Mouse (Mus musculus): ENCODE results near the gene Rab19. TPM values are rescaled to one million over a fixed set of nuclear protein-coding genes. Genes with fewer than 3 reads are reported as not detected.

Rab19 gene
- polyA plus RNA-seq, 1 experiment from 2014 or later: 4.0 TPM

DNA sequence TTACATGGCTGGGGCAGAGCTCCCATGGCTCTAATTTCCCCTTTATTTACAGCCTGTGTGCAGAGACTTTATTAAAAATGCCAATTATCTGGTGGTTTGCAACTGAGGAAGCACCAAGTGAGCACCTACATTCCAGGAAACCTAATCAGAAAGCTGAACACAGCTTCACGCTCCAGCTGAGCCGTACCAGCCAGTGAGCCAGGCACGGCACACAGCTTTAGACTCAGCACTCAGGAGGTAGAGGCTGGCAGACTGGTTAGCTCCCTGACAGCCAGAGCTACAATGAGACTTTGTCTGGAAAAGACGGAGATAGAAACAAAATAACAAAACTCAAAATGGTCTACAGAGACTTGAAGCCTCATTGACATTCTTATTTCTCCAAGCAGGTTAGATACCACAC lies 14.5 kb downstream of the Rab19 start:
- no peak overlapping the region for H3K4me3 ChIP-seq (ENCODE audit: low read depth, low read length)
- no peak overlapping the region for H3K27ac ChIP-seq (ENCODE audit: low read depth)
- no peaks in the 10 kb centered on the region for H3K27me3 ChIP-seq (replicated peaks; ENCODE audit: control insufficient read depth, insufficient read depth, low read length)
- no peaks in the 10 kb centered on the region for H3K9me3 ChIP-seq (ENCODE audit: control insufficient read depth, low read length)
- no peak overlapping the region for H3K4me2 ChIP-seq (ENCODE audit: low read length)
- no peak for DNase-seq (ENCODE audit: low spot score)
- peaks cover 11% of the 10 kb centered on the region for H3K36me3 ChIP-seq (ENCODE audit: control insufficient read depth, insufficient read depth, low read length)
- H3K4me1 ChIP-seq (replicated peaks; ENCODE audit: control insufficient read depth, insufficient read depth, low read length): no peaks in the 10 kb centered on the region
- H3K9ac ChIP-seq (ENCODE audit: low read length): no peak overlapping the region
- WGBS: 90% methylated on average over 4 of the region's 4 CpGs
- ATAC-seq (replicated peaks; ENCODE audit: low FRiP score, low TSS enrichment, low read depth): no peak

GRCm38 (mm10) chr6:39395916-39396315 lies 14.9 kb downstream of the Rab19 start:
- DNase-seq (ENCODE audit: low spot score) (no peak), ATAC-seq (replicated peaks; ENCODE audit: low FRiP score, low TSS enrichment, low read depth) (no peak)
- no peak overlapping the region for H3K4me3 ChIP-seq (ENCODE audit: low read depth, low read length)
- H3K4me2 ChIP-seq (ENCODE audit: low read length): no peak overlapping the region
- WGBS: 62% methylated on average over 4 of the region's 4 CpGs
- no peaks in the 10 kb centered on the region for H3K9me3 ChIP-seq (ENCODE audit: control insufficient read depth, low read length)
- no peak overlapping the region for H3K9ac ChIP-seq (ENCODE audit: low read length)
- peaks cover 14% of the 10 kb centered on the region for H3K36me3 ChIP-seq (ENCODE audit: control insufficient read depth, insufficient read depth, low read length)
- no peak overlapping the region for H3K27ac ChIP-seq (ENCODE audit: low read depth)
- H3K27me3 ChIP-seq (replicated peaks; ENCODE audit: control insufficient read depth, insufficient read depth, low read length): no peaks in the 10 kb centered on the region
- H3K4me1 ChIP-seq (replicated peaks; ENCODE audit: control insufficient read depth, insufficient read depth, low read length): no peaks in the 10 kb centered on the region

- Histone ChIP-seq H3K36me3 (ENCODE audit: control insufficient read depth, insufficient read depth, low read length) (peaks cover 17% of the 10 kb centered on the region), H3K27me3 (replicated peaks; ENCODE audit: control insufficient read depth, insufficient read depth, low read length) (no peaks in the 10 kb centered on the region), H3K27ac (ENCODE audit: low read depth) (no peak overlapping the region), H3K9ac (ENCODE audit: low read length) (no peak overlapping the region), H3K4me3 (ENCODE audit: low read depth, low read length) (no peak overlapping the region), H3K4me2 (ENCODE audit: low read length) (no peak overlapping the region), H3K4me1 (replicated peaks; ENCODE audit: control insufficient read depth, insufficient read depth, low read length) (no peaks in the 10 kb centered on the region), H3K9me3 (ENCODE audit: control insufficient read depth, low read length) (no peaks in the 10 kb centered on the region)
- ATAC-seq (replicated peaks; ENCODE audit: low FRiP score, low TSS enrichment, low read depth) (no peak), DNase-seq (ENCODE audit: low spot score) (no peak)
- WGBS: 94% methylated on average over 6 of the region's 6 CpGs
Observed at GRCm38 (mm10) chr6:39397046-39397445, 16.1 kb downstream of the Rab19 start.

DNA sequence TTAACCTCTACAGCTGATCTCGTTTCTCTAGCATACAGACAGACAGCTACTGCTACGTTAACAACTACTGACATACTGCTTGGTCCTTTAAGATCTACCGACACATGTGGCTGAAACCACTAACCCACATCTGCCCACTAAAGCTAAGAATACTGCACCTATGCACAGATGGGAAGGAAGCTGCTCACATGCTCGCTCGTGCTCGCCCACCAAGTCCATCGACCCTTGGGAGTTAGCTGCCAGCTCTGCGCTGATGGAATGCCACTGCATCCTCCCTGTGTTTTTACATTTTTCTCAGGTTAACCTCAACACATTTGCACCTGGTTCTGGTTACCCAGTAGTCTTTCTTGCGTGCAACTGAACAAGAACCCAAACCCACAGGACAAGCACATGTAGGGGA lies 17.4 kb downstream of the Rab19 start:
- no peak overlapping the region for H3K27ac ChIP-seq (ENCODE audit: low read depth)
- ATAC-seq (replicated peaks; ENCODE audit: low FRiP score, low TSS enrichment, low read depth) (no peak), DNase-seq (ENCODE audit: low spot score) (no peak)
- H3K27me3 ChIP-seq (replicated peaks; ENCODE audit: control insufficient read depth, insufficient read depth, low read length): no peaks in the 10 kb centered on the region
- no peaks in the 10 kb centered on the region for H3K4me1 ChIP-seq (replicated peaks; ENCODE audit: control insufficient read depth, insufficient read depth, low read length)
- no peak overlapping the region for H3K4me2 ChIP-seq (ENCODE audit: low read length)
- H3K4me3 ChIP-seq (ENCODE audit: low read depth, low read length): no peak overlapping the region
- 87% methylated on average over 9 of the region's 9 CpGs for WGBS
- peaks cover 17% of the 10 kb centered on the region for H3K36me3 ChIP-seq (ENCODE audit: control insufficient read depth, insufficient read depth, low read length)
- H3K9me3 ChIP-seq (ENCODE audit: control insufficient read depth, low read length): no peaks in the 10 kb centered on the region
- no peak overlapping the region for H3K9ac ChIP-seq (ENCODE audit: low read length)

- H3K27ac ChIP-seq (ENCODE audit: low read depth): no peak overlapping the region
- no peaks in the 10 kb centered on the region for H3K4me1 ChIP-seq (replicated peaks; ENCODE audit: control insufficient read depth, insufficient read depth, low read length)
- no peaks in the 10 kb centered on the region for H3K27me3 ChIP-seq (replicated peaks; ENCODE audit: control insufficient read depth, insufficient read depth, low read length)
- H3K36me3 ChIP-seq (ENCODE audit: control insufficient read depth, insufficient read depth, low read length): peaks cover 34% of the 10 kb centered on the region
- WGBS: 70% methylated on average over 7 of the region's 7 CpGs
- H3K4me2 ChIP-seq (ENCODE audit: low read length): no peak overlapping the region
- H3K9ac ChIP-seq (ENCODE audit: low read length): no peak overlapping the region
- no peaks in the 10 kb centered on the region for H3K9me3 ChIP-seq (ENCODE audit: control insufficient read depth, low read length)
- DNase-seq (ENCODE audit: low spot score) (no peak), ATAC-seq (replicated peaks; ENCODE audit: low FRiP score, low TSS enrichment, low read depth) (no peak)
- H3K4me3 ChIP-seq (ENCODE audit: low read depth, low read length): no peak overlapping the region
Observed at GRCm38 (mm10) chr6:39400343-39400742, 19.4 kb downstream of the Rab19 start.

DNA sequence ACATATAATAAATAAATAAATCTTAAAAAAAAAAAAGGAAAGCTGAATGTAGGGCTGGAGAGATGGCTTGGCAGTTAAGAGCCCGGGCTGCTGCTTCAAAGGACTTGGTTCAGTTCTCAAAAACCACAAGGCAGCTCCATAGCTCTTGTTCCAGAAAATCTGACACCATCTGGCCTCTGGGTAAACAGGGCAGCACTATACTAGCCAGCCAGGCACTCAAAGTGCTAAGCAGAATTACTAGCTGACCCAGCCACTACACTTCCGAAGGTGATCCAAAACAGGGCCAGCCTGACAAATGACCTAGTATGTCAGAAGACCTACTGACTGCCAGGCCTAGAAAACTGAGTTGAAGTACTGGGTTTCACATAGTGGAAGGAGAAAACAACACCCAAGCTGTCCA lies 22.2 kb downstream of the Rab19 start:
- peaks cover 32% of the 10 kb centered on the region for H3K36me3 ChIP-seq (ENCODE audit: control insufficient read depth, insufficient read depth, low read length)
- no peaks in the 10 kb centered on the region for H3K9me3 ChIP-seq (ENCODE audit: control insufficient read depth, low read length)
- no peaks in the 10 kb centered on the region for H3K4me1 ChIP-seq (replicated peaks; ENCODE audit: control insufficient read depth, insufficient read depth, low read length)
- WGBS: 64% methylated on average over 2 of the region's 2 CpGs
- no peak overlapping the region for H3K4me2 ChIP-seq (ENCODE audit: low read length)
- H3K27ac ChIP-seq (ENCODE audit: low read depth): no peak overlapping the region
- H3K4me3 ChIP-seq (ENCODE audit: low read depth, low read length): no peak overlapping the region
- ATAC-seq (replicated peaks; ENCODE audit: low FRiP score, low TSS enrichment, low read depth) (no peak), DNase-seq (ENCODE audit: low spot score) (no peak)
- H3K27me3 ChIP-seq (replicated peaks; ENCODE audit: control insufficient read depth, insufficient read depth, low read length): no peaks in the 10 kb centered on the region
- no peak overlapping the region for H3K9ac ChIP-seq (ENCODE audit: low read length)

- DNase-seq (ENCODE audit: low spot score) (no peak), ATAC-seq (replicated peaks; ENCODE audit: low FRiP score, low TSS enrichment, low read depth) (no peak)
- peaks cover 19% of the 10 kb centered on the region for H3K36me3 ChIP-seq (ENCODE audit: control insufficient read depth, insufficient read depth, low read length)
- WGBS: 92% methylated on average over 5 of the region's 5 CpGs
- no peaks in the 10 kb centered on the region for H3K27me3 ChIP-seq (replicated peaks; ENCODE audit: control insufficient read depth, insufficient read depth, low read length)
- H3K9ac ChIP-seq (ENCODE audit: low read length): no peak overlapping the region
- H3K4me1 ChIP-seq (replicated peaks; ENCODE audit: control insufficient read depth, insufficient read depth, low read length): no peaks in the 10 kb centered on the region
- no peak overlapping the region for H3K4me2 ChIP-seq (ENCODE audit: low read length)
- no peak overlapping the region for H3K27ac ChIP-seq (ENCODE audit: low read depth)
- H3K9me3 ChIP-seq (ENCODE audit: control insufficient read depth, low read length): no peaks in the 10 kb centered on the region
- H3K4me3 ChIP-seq (ENCODE audit: low read depth, low read length): no peak overlapping the region
Observed at GRCm38 (mm10) chr6:39406480-39406879, 25.5 kb downstream of the Rab19 start.

GRCm38 (mm10) chr6:39414106-39414505 lies 33.1 kb downstream of the Rab19 start:
- Histone ChIP-seq H3K9ac (ENCODE audit: low read length) (no peak overlapping the region), H3K4me3 (ENCODE audit: low read depth, low read length) (no peak overlapping the region), H3K27ac (ENCODE audit: low read depth) (no peak overlapping the region), H3K4me1 (replicated peaks; ENCODE audit: control insufficient read depth, insufficient read depth, low read length) (peaks cover 4% of the 10 kb centered on the region; the same call in 1 of the 2 replicates), H3K9me3 (ENCODE audit: control insufficient read depth, low read length) (no peaks in the 10 kb centered on the region), H3K36me3 (ENCODE audit: control insufficient read depth, insufficient read depth, low read length) (no peaks in the 10 kb centered on the region), H3K27me3 (replicated peaks; ENCODE audit: control insufficient read depth, insufficient read depth, low read length) (peaks cover 16% of the 10 kb centered on the region; the same call in 1 of the 2 replicates), H3K4me2 (ENCODE audit: low read length) (no peak overlapping the region)
- DNase-seq (ENCODE audit: low spot score) (no peak), ATAC-seq (replicated peaks; ENCODE audit: low FRiP score, low TSS enrichment, low read depth) (no peak)
- 89% methylated on average over 1 of the region's 1 CpGs for WGBS

- Histone ChIP-seq H3K27me3 (replicated peaks; ENCODE audit: control insufficient read depth, insufficient read depth, low read length) (peaks cover 21% of the 10 kb centered on the region; the same call in 1 of the 2 replicates), H3K9ac (ENCODE audit: low read length) (no peak overlapping the region), H3K27ac (ENCODE audit: low read depth) (no peak overlapping the region), H3K9me3 (ENCODE audit: control insufficient read depth, low read length) (no peaks in the 10 kb centered on the region), H3K36me3 (ENCODE audit: control insufficient read depth, insufficient read depth, low read length) (no peaks in the 10 kb centered on the region), H3K4me2 (ENCODE audit: low read length) (no peak overlapping the region), H3K4me3 (ENCODE audit: low read depth, low read length) (no peak overlapping the region), H3K4me1 (replicated peaks; ENCODE audit: control insufficient read depth, insufficient read depth, low read length) (peaks cover 5% of the 10 kb centered on the region; the same call in 1 of the 2 replicates)
- 55% methylated on average over 3 of the region's 5 CpGs for WGBS
- peak; percentile 75 for DNase-seq (ENCODE audit: low spot score)
- no peak for ATAC-seq (replicated peaks; ENCODE audit: low FRiP score, low TSS enrichment, low read depth)
Observed at GRCm38 (mm10) chr6:39415762-39416161, 34.8 kb downstream of the Rab19 start.

Measured in intestine, embryonic 14.5 days (tissue).